Mouse (Mus musculus) inflammation-experienced regulatory T-cells, adult 16 weeks (primary cell): Measurements from ENCODE around the gene Hrct1. TPM values are rescaled to one million over a fixed set of nuclear protein-coding genes. Genes with fewer than 3 reads are reported as not detected.

Source experiments
- polyA plus RNA-seq: library from polyadenylated mRNA; unstranded; fragments of 100-300 nt; shearing (Covaris generic); gene quantifications from one replicate; pipeline ENCODE4 v1.2.1, GENCODE M21; 2017

Gene Hrct1
- polyA plus RNA-seq = not detected

DNA sequence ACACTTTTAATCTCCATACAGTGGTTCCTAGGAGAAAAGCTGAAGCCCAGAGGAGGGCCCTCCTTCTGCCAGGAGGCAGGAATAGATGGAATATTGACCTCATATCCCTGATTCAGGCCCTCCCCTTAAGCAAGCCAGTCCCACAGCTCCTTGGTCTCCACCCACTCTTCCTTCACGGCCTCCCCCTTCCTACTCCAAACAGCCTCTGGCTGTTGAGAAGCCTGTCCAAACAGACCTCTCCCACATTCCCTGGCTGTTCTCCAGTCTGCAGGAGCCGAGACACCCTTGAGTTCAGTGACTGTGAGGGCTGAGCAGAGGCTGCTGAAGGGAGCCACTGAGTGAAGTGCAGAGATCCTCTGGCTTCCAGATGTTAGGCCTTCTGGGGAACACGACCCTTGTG lies at the start of gene Hrct1:
Gene Hrct1 (plus strand): TSS at position 194 of the 400 bp plus-strand sequence.

DNA sequence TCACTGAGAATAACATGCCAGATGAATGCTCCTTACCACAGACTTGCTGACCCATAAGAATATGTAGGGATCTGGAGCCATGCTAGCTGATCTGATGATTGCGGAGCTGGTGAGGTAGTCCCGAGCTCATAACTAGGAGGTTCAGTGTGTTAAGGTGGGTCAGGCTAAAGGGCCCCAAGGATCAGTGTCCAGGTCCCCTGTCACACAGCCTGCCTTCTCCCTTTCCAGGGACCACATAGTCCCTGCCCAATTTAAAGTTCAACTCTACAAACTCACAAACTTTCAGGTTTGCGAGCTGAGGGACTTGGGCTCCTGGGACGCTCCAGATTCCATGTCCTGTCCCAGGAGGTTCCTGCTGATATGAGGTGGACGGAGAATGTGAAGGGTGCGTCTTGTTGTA lies 26.3 kb upstream of the Hrct1 start, which contains the start of gene Olfr70:
Gene Olfr70 (minus strand): TSS at position 101 of the 400 bp plus-strand sequence.

DNA sequence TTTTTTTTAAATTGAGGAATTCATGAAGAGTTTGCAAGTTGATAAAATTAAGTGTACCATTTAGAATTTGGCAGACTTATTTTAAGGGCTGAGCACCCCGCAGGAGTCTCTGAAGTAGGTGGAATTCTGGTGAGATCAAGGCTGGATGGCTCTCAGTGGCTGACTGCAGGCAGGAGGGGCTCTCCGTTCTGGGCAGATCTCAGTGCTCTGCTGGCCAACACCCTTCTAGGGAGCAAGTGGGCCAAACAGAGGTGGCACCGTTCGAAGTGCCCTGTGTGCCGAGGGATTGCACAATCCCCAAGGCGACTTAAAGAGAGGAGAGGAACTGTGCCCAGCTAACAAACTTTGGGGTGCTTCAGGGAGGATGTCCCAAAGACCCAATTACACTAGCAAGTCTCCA lies 17.1 kb upstream of the Hrct1 start, which contains the start of gene Olfr71:
Gene Olfr71 (minus strand): TSS at position 387 of the 400 bp plus-strand sequence.

DNA sequence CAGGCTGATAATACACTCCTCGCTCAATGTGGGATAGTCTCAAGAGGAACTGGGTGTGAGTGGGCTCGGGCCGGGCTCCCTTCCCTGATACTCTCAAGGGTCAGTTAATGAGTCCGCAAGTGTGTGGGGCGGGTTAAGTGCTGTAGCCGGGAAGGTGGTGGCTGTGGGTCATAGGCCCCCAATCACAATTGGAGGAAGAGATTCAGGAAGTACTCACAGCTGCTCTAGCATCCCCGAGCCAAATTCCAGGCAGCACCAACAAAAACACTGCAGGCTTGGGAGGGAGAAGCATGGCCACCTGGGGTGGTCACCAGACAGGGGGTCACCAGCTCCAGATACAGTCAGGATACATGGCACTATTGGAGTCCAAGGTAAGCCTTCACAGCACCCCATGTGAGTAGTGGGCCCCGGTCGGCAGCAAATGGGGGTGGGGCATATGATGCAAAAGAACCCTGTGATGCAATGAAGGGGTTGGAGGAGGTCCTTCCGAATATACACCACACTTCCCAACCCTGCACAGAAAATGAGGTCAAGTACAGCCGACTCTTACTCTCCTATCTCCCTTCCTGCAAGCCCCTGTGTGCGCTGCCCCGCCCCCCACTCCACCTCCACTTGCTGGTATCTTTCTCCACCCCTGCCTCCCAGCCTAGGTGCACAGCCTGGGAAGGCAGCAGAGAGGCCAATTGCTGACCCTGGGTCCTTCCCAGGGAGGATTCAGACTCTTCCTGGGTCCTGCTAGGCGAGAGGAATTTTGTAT lies 3.0 kb downstream of the Hrct1 start, which contains the start of gene Spaar:
Gene Spaar (plus strand): TSS at position 241 of the 757 bp plus-strand sequence.

DNA sequence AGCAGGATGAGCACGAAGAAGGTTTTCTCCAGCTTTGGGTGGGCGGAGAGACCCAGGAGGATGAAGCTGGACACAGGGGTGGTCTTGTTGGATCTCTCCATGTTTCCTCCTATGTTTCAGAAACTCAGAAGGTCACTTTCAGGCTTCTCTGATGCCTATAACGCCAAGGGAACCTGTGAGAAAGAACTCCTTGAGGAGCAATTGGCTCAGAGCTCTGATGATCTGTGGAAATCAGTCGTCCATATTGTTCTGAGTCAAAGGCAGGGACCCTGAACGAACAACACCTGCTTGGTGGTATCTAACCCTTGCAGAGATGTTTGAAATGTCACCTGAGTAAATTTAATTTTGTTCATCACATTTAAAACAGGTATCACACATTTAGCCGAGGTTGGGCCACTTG lies 43.9 kb downstream of the Hrct1 start, which contains the start of gene Olfr159:
Gene Olfr159 (minus strand): TSS at position 101 of the 400 bp plus-strand sequence.

Other genes starting within 250 kb of the Hrct1 start
- gene Sit1, start 243.5 kb upstream of the Hrct1 start, polyA plus RNA-seq = 156 TPM
- gene Ccdc107, start 234.3 kb upstream of the Hrct1 start, polyA plus RNA-seq = 96.1 TPM
- gene Arhgef39, start 227.5 kb upstream of the Hrct1 start, polyA plus RNA-seq = 6.2 TPM
- 1.0 TPM for gene Car9, start 220.2 kb upstream of the Hrct1 start, polyA plus RNA-seq
- not detected for gene Tpm2, start 203.4 kb upstream of the Hrct1 start, polyA plus RNA-seq
- gene Creb3, start 164.9 kb upstream of the Hrct1 start, polyA plus RNA-seq = 96.5 TPM
- 397 TPM for gene Tln1, start 164.5 kb upstream of the Hrct1 start, polyA plus RNA-seq
- 21.7 TPM for gene Rgp1, start 148.5 kb upstream of the Hrct1 start, polyA plus RNA-seq
- 35.9 TPM for gene Gba2, start 148.3 kb upstream of the Hrct1 start, polyA plus RNA-seq
- 3.5 TPM for gene Msmp, start 142.7 kb upstream of the Hrct1 start, polyA plus RNA-seq
- gene Npr2, start 95.3 kb upstream of the Hrct1 start, polyA plus RNA-seq = not detected
- 0.50 TPM for gene Spag8, start 73.6 kb upstream of the Hrct1 start, polyA plus RNA-seq
- gene Hint2, start 70.7 kb upstream of the Hrct1 start, polyA plus RNA-seq = 79.8 TPM
- 0.89 TPM for gene Tmem8b, start 58.2 kb upstream of the Hrct1 start, polyA plus RNA-seq
- gene Fam221b, start 58.0 kb upstream of the Hrct1 start, polyA plus RNA-seq = 1.2 TPM
- not detected for gene Olfr70, start 26.4 kb upstream of the Hrct1 start, polyA plus RNA-seq
- gene Olfr71, start 16.9 kb upstream of the Hrct1 start, polyA plus RNA-seq = not detected
- not detected for gene Spaar, start 2.8 kb downstream of the Hrct1 start, polyA plus RNA-seq
- gene Olfr159, start 43.8 kb downstream of the Hrct1 start, polyA plus RNA-seq = not detected
- gene Olfr156, start 96.7 kb downstream of the Hrct1 start, polyA plus RNA-seq = not detected
- gene Olfr157, start 113.0 kb downstream of the Hrct1 start, polyA plus RNA-seq = 0.10 TPM
- not detected for gene Olfr155, start 124.4 kb downstream of the Hrct1 start, polyA plus RNA-seq
- 4.0 TPM for gene Reck, start 148.3 kb downstream of the Hrct1 start, polyA plus RNA-seq
- gene Glipr2, start 230.2 kb downstream of the Hrct1 start, polyA plus RNA-seq = 232 TPM